Mouse (Mus musculus) liver, embryonic 16.5 days (tissue): ENCODE measurements at regions not wholly inside any gene's neighbourhood (a gene's known extent, or its start where the extent isn't known, plus 50 kb on each side); places are given as distances from the start of the nearest gene placed in this dataset.

ENCODE experiments used
- ATAC-seq: fragments of 200-750 bp; cut with Nextera tagmentation; 2 replicates; pipeline ENCODE4 v1.8.0; 2017; ENCODE audit warnings: low read depth, mild to moderate bottlenecking, moderate number of reproducible peaks, moderate library complexity
- H3K27ac ChIP-seq: fragments of 300-500 bp; sonication (generic); 2 replicates; pipeline ENCODE4 v1.5.1; 2014; ENCODE audit warnings: mild to moderate bottlenecking, low read length
- H3K27me3 ChIP-seq: fragments of 300-500 bp; sonication (generic); 2 replicates; pipeline ENCODE4 v1.6.1; 2014; ENCODE audit warnings: low read depth, low read length, mixed read lengths; ENCODE audit not compliant: control insufficient read depth, insufficient read depth
- H3K36me3 ChIP-seq: fragments of 300-500 bp; sonication (generic); 2 replicates; pipeline ENCODE4 v1.6.1; 2014; ENCODE audit warnings: mild to moderate bottlenecking; ENCODE audit not compliant: control insufficient read depth, insufficient read depth
- H3K4me1 ChIP-seq: fragments of 300-500 bp; sonication (generic); 2 replicates; pipeline ENCODE4 v1.6.1; 2014; ENCODE audit warnings: low read depth, low read length, mixed read lengths; ENCODE audit not compliant: control insufficient read depth
- H3K4me2 ChIP-seq: fragments of 300-500 bp; sonication (generic); 2 replicates; pipeline ENCODE4 v1.6.1; 2014; ENCODE audit warnings: low read depth, low read length, mixed read lengths
- H3K4me3 ChIP-seq: fragments of 300-500 bp; sonication (generic); 2 replicates; pipeline ENCODE4 v1.5.1; 2014; ENCODE audit warnings: low read depth, mild to moderate bottlenecking, low read length
- H3K9ac ChIP-seq: fragments of 300-500 bp; sonication (generic); 2 replicates; pipeline ENCODE4 v1.6.1; 2014; ENCODE audit warnings: low read depth, low read length
- H3K9me3 ChIP-seq: fragments of 300-500 bp; sonication (generic); replicated peaks from 2 replicates; pipeline ENCODE4 v1.6.1; 2016; ENCODE audit warnings: low read length; ENCODE audit not compliant: control insufficient read depth
- WGBS: fragments of 180-500 bp; shearing (Covaris S2); extraction: QIAGEN DNeasy Blood & Tissue Kit; methylation state at CpG from one replicate; pipeline ENCODE4 v1.1.7; 2014; ENCODE audit not compliant: insufficient replicate concordance; 5-methylcytosine and 5-hydroxymethylcytosine counted together

- ATAC-seq: no peak
- 28% methylated on average over 2 of the region's 2 CpGs for WGBS
Measured at GRCm38 (mm10) chr4:55882541-55882940, 350.3 kb upstream of the Klf4 start.

GRCm38 (mm10) chr4:55875304-55875703 is 343.0 kb upstream of the Klf4 start:
- ATAC-seq: no peak
- H3K27me3 ChIP-seq: no peaks in the 10 kb centered on the region
- H3K4me3 ChIP-seq: no peak overlapping the region
- WGBS: 71% methylated on average over 12 of the region's 12 CpGs
- H3K27ac ChIP-seq: no peak overlapping the region
- no peaks in the 10 kb centered on the region for H3K36me3 ChIP-seq
- no peak overlapping the region for H3K4me2 ChIP-seq
- no peaks in the 10 kb centered on the region for H3K4me1 ChIP-seq
- H3K9me3 ChIP-seq: no peaks in the 10 kb centered on the region
- H3K9ac ChIP-seq: no peak overlapping the region

More at GRCm38 (mm10) chr4:55882541-55882940, 350.3 kb upstream of the Klf4 start:
- no peak overlapping the region for H3K4me2 ChIP-seq
- H3K4me1 ChIP-seq: no peaks in the 10 kb centered on the region
- no peak overlapping the region for H3K4me3 ChIP-seq
- H3K36me3 ChIP-seq: no peaks in the 10 kb centered on the region
- no peaks in the 10 kb centered on the region for H3K27me3 ChIP-seq
- no peak overlapping the region for H3K27ac ChIP-seq
- no peaks in the 10 kb centered on the region for H3K9me3 ChIP-seq
- H3K9ac ChIP-seq: no peak overlapping the region

GRCm38 (mm10) chr4:55874875-55875274 is 342.6 kb upstream of the Klf4 start:
- Histone ChIP-seq H3K36me3 (no peaks in the 10 kb centered on the region), H3K27ac (no peak overlapping the region), H3K4me3 (no peak overlapping the region), H3K4me1 (no peaks in the 10 kb centered on the region), H3K4me2 (no peak overlapping the region), H3K9ac (no peak overlapping the region), H3K9me3 (no peaks in the 10 kb centered on the region), H3K27me3 (no peaks in the 10 kb centered on the region)
- ATAC-seq: no peak
- 64% methylated on average over 7 of the region's 7 CpGs for WGBS

- no peak overlapping the region for H3K4me2 ChIP-seq
- H3K4me1 ChIP-seq: no peaks in the 10 kb centered on the region
- WGBS: 56% methylated on average over 4 of the region's 4 CpGs
Measured at GRCm38 (mm10) chr4:55874276-55874675, 342.0 kb upstream of the Klf4 start.

GRCm38 (mm10) chr4:55860055-55860454 is 327.8 kb upstream of the Klf4 start:
- Histone ChIP-seq H3K4me2 (no peak overlapping the region), H3K9ac (no peak overlapping the region), H3K27me3 (no peaks in the 10 kb centered on the region), H3K27ac (no peak overlapping the region), H3K9me3 (no peaks in the 10 kb centered on the region), H3K4me1 (no peaks in the 10 kb centered on the region), H3K36me3 (no peaks in the 10 kb centered on the region), H3K4me3 (no peak overlapping the region)
- ATAC-seq: no peak
- 36% methylated on average over 2 of the region's 2 CpGs for WGBS

More at GRCm38 (mm10) chr4:55874276-55874675, 342.0 kb upstream of the Klf4 start:
- no peaks in the 10 kb centered on the region for H3K27me3 ChIP-seq
- no peaks in the 10 kb centered on the region for H3K36me3 ChIP-seq
- no peak for ATAC-seq
- H3K9me3 ChIP-seq: no peaks in the 10 kb centered on the region
- H3K4me3 ChIP-seq: no peak overlapping the region
- no peak overlapping the region for H3K27ac ChIP-seq
- H3K9ac ChIP-seq: no peak overlapping the region

- WGBS: 31% methylated on average over 2 of the region's 2 CpGs
- Histone ChIP-seq H3K27ac (no peak overlapping the region), H3K36me3 (no peaks in the 10 kb centered on the region), H3K4me1 (no peaks in the 10 kb centered on the region), H3K9ac (no peak overlapping the region), H3K9me3 (no peaks in the 10 kb centered on the region), H3K4me3 (no peak overlapping the region), H3K4me2 (no peak overlapping the region), H3K27me3 (no peaks in the 10 kb centered on the region)
- ATAC-seq: no peak
Measured at GRCm38 (mm10) chr4:55859211-55859761, 327.0 kb upstream of the Klf4 start.

GRCm38 (mm10) chr4:55851430-55851829 is 319.2 kb upstream of the Klf4 start:
- no peaks in the 10 kb centered on the region for H3K27me3 ChIP-seq
- ATAC-seq: no peak
- H3K9ac ChIP-seq: no peak overlapping the region
- H3K27ac ChIP-seq: no peak overlapping the region
- H3K4me1 ChIP-seq: no peaks in the 10 kb centered on the region
- no peak overlapping the region for H3K4me2 ChIP-seq
- WGBS: 63% methylated on average over 1 of the region's 1 CpGs
- no peaks in the 10 kb centered on the region for H3K36me3 ChIP-seq
- no peak overlapping the region for H3K4me3 ChIP-seq
- H3K9me3 ChIP-seq: no peaks in the 10 kb centered on the region

GRCm38 (mm10) chr4:55851027-55851426 is 318.8 kb upstream of the Klf4 start:
- no peaks in the 10 kb centered on the region for H3K36me3 ChIP-seq
- no peak overlapping the region for H3K4me3 ChIP-seq
- 57% methylated on average over 5 of the region's 5 CpGs for WGBS
- H3K4me2 ChIP-seq: no peak overlapping the region
- no peaks in the 10 kb centered on the region for H3K4me1 ChIP-seq
- no peak overlapping the region for H3K27ac ChIP-seq
- no peak for ATAC-seq
- H3K9me3 ChIP-seq: no peaks in the 10 kb centered on the region
- no peaks in the 10 kb centered on the region for H3K27me3 ChIP-seq
- H3K9ac ChIP-seq: no peak overlapping the region

GRCm38 (mm10) chr4:55843727-55844401 is 311.6 kb upstream of the Klf4 start:
- WGBS: 57% methylated on average over 12 of the region's 12 CpGs
- H3K4me2 ChIP-seq: no peak overlapping the region
- H3K9me3 ChIP-seq: no peaks in the 10 kb centered on the region
- H3K9ac ChIP-seq: no peak overlapping the region
- H3K4me1 ChIP-seq: no peaks in the 10 kb centered on the region
- H3K27me3 ChIP-seq: no peaks in the 10 kb centered on the region
- H3K4me3 ChIP-seq: no peak overlapping the region
- ATAC-seq: no peak
- no peaks in the 10 kb centered on the region for H3K36me3 ChIP-seq
- H3K27ac ChIP-seq: no peak overlapping the region
